Mouse (Mus musculus): ENCODE results near the gene Bmf. TPM values are rescaled to one million over a fixed set of nuclear protein-coding genes. Genes with fewer than 3 reads are reported as not detected.

Gene Bmf
- polyA plus RNA-seq, 1 experiment from 2014 or later = 3.0 TPM

- Histone ChIP-seq H3K27ac (replicated peaks) (peak overlapping the region; percentile 74), H3K4me1 (peaks cover 70% of the 10 kb centered on the region), H3K4me3 (no peak overlapping the region), H3K9me3 (replicated peaks) (no peaks in the 10 kb centered on the region), H3K27me3 (ENCODE audit: low read depth, poor library complexity, severe bottlenecking) (peaks cover 10% of the 10 kb centered on the region; the same call in 1 of the 2 replicates), H3K36me3 (peaks cover 12% of the 10 kb centered on the region)
- DNase-seq (ENCODE audit: low spot score) = no peak
- WGBS = 56% methylated on average over 6 of the region's 6 CpGs
These were observed 8.8 kb downstream of the Bmf start for GRCm38 (mm10) chr2:118540691-118541117.

- no peak overlapping the region for H3K4me3 ChIP-seq
- H3K4me1 ChIP-seq = peaks cover 63% of the 10 kb centered on the region
- no peaks in the 10 kb centered on the region for H3K9me3 ChIP-seq (replicated peaks)
- peaks cover 17% of the 10 kb centered on the region for H3K36me3 ChIP-seq
- peaks cover 5% of the 10 kb centered on the region; the same call in 1 of the 2 replicates for H3K27me3 ChIP-seq (ENCODE audit: low read depth, poor library complexity, severe bottlenecking)
- DNase-seq (ENCODE audit: low spot score) = no peak
- H3K27ac ChIP-seq (replicated peaks) = peak overlapping the region; percentile 74
- WGBS = 58% methylated on average over 9 of the region's 9 CpGs
These were observed 9.5 kb downstream of the Bmf start for GRCm38 (mm10) chr2:118539881-118540516.

DNA sequence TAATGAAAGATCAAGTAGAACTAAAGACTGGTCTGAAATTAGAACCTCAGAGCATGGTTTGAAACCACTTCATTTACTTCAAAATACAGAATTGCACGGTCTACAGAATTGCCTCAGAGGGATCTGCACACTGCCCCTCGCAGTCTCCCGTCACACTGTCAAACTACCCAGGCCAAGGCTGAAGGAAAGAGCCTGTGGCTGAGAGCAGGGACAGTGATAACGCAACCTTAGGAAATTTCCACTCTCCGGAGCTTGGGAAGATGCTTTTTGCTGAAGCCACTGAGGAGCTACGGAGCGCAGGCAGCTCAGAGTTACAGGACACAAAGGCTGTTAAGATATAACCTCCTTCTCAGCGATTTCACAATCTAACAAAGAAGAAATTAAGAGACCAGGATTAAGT lies 10.4 kb downstream of the Bmf start:
- H3K27ac ChIP-seq (replicated peaks) = no peak overlapping the region; the same call in 1 of the 2 replicates

GRCm38 (mm10) chr2:118537226-118537625 lies 12.3 kb downstream of the Bmf start:
- 51% methylated on average over 4 of the region's 4 CpGs for WGBS
- H3K27ac ChIP-seq (replicated peaks) = no peak overlapping the region
- H3K9me3 ChIP-seq (replicated peaks) = no peaks in the 10 kb centered on the region
- no peak for DNase-seq (ENCODE audit: low spot score)
- H3K27me3 ChIP-seq (ENCODE audit: low read depth, poor library complexity, severe bottlenecking) = no peaks in the 10 kb centered on the region
- no peak overlapping the region for H3K4me3 ChIP-seq
- H3K4me1 ChIP-seq = peaks cover 59% of the 10 kb centered on the region
- H3K36me3 ChIP-seq = peaks cover 25% of the 10 kb centered on the region

More for the DNA sequence above, 10.4 kb downstream of the Bmf start:
- H3K36me3 ChIP-seq = peaks cover 25% of the 10 kb centered on the region
- H3K27me3 ChIP-seq (ENCODE audit: low read depth, poor library complexity, severe bottlenecking) = no peaks in the 10 kb centered on the region
- H3K4me1 ChIP-seq = peaks cover 58% of the 10 kb centered on the region
- 91% methylated on average over 8 of the region's 8 CpGs for WGBS
- DNase-seq (ENCODE audit: low spot score) = no peak
- H3K4me3 ChIP-seq = no peak overlapping the region
- no peaks in the 10 kb centered on the region for H3K9me3 ChIP-seq (replicated peaks)

- Histone ChIP-seq H3K9me3 (replicated peaks) (no peaks in the 10 kb centered on the region), H3K4me3 (no peak overlapping the region), H3K36me3 (peaks cover 30% of the 10 kb centered on the region), H3K27me3 (ENCODE audit: low read depth, poor library complexity, severe bottlenecking) (no peaks in the 10 kb centered on the region), H3K4me1 (peaks cover 65% of the 10 kb centered on the region), H3K27ac (replicated peaks) (peak overlapping the region; percentile 56; the same call in 1 of the 2 replicates)
- WGBS = 79% methylated on average over 8 of the region's 8 CpGs
- no peak for DNase-seq (ENCODE audit: low spot score)
These were observed 12.9 kb downstream of the Bmf start for GRCm38 (mm10) chr2:118536553-118536952.

GRCm38 (mm10) chr2:118536111-118536510 lies 13.4 kb downstream of the Bmf start:
- no peak for DNase-seq (ENCODE audit: low spot score)
- Histone ChIP-seq H3K36me3 (peaks cover 31% of the 10 kb centered on the region), H3K4me3 (no peak overlapping the region), H3K9me3 (replicated peaks) (no peaks in the 10 kb centered on the region), H3K27ac (replicated peaks) (0 out of 2 replicates have a peak overlapping the region, but pooled peaks have one; percentile 30), H3K27me3 (ENCODE audit: low read depth, poor library complexity, severe bottlenecking) (no peaks in the 10 kb centered on the region), H3K4me1 (peaks cover 69% of the 10 kb centered on the region)
- WGBS = 83% methylated on average over 6 of the region's 6 CpGs

DNA sequence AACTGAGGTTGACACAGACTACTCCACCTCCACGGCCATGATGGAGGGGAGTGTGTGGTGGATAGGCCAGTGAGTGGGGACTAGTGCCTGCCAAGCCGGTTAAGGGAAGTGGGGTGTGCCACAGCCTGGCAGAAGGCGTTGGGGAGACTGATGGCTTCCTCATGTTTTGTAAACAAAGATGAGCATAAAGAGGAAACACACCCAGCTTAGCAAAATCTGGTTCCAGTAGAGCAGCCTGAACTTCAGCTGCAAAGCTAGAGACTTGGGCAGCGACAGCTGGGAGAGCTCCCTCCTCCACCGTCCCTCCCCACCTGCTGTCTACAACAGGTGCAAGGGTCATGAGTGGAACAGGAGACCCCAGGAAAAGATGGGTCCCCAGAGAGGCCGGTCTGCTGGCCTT lies 15.5 kb downstream of the Bmf start:
- H3K27me3 ChIP-seq (ENCODE audit: low read depth, poor library complexity, severe bottlenecking) = no peaks in the 10 kb centered on the region
- peaks cover 71% of the 10 kb centered on the region for H3K4me1 ChIP-seq
- H3K9me3 ChIP-seq (replicated peaks) = no peaks in the 10 kb centered on the region
- peaks cover 29% of the 10 kb centered on the region for H3K36me3 ChIP-seq
- no peak for DNase-seq (ENCODE audit: low spot score)
- peak overlapping the region; percentile 93 for H3K27ac ChIP-seq (replicated peaks)
- no peak overlapping the region for H3K4me3 ChIP-seq
- WGBS = 70% methylated on average over 6 of the region's 6 CpGs

DNA sequence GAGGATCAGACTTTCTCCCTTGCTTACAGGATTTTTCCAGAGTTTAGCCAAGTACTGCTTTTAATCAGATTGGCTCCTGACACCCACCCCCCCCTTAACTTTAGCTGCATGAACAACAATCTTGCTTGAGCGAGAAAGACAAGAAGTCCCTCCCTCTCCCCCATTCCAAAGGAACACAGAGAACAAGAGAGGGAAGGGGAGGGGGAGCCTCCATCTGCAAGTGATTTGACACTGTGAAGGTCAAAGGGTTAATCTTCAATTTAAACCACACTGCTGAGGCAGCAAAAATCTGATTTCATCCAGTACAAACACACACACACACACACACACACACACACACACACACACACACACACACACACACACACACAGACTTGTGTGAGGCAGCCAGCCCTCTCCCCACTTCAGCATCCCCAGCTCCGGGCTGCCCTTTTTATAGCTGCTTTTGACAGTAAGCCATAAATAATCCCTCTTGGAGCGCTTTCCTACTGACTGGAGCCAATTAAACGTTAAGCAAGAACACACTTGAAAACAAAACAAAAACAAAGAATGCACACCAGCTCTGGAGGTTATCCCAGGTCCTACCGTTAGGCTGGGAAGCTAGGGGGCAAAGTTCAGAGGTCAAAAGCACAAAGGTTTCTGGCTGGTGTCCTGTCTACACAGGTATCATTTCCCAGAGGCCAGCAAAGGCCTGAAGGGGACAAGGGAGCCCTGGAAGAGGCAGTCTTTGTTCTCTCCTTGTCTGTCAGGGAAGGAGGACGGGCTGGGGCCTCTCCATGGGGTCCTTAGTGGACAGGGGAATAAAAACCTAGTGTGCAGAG lies 16.4 kb downstream of the Bmf start:
- Histone ChIP-seq H3K9me3 (replicated peaks) (no peaks in the 10 kb centered on the region), H3K4me3 (peak overlapping the region; percentile 33), H3K36me3 (peaks cover 23% of the 10 kb centered on the region), H3K27me3 (ENCODE audit: low read depth, poor library complexity, severe bottlenecking) (no peaks in the 10 kb centered on the region), H3K27ac (replicated peaks) (peak overlapping the region; percentile 93), H3K4me1 (peaks cover 79% of the 10 kb centered on the region)
- DNase-seq (ENCODE audit: low spot score) = peak; percentile 77
- 4% methylated on average over 6 of the region's 6 CpGs for WGBS

- Histone ChIP-seq H3K4me1 (peaks cover 79% of the 10 kb centered on the region), H3K9me3 (replicated peaks) (no peaks in the 10 kb centered on the region), H3K27ac (replicated peaks) (peak overlapping the region; percentile 93), H3K4me3 (peak overlapping the region; percentile 33), H3K27me3 (ENCODE audit: low read depth, poor library complexity, severe bottlenecking) (no peaks in the 10 kb centered on the region), H3K36me3 (peaks cover 23% of the 10 kb centered on the region)
- no peak for DNase-seq (ENCODE audit: low spot score)
- WGBS = 26% methylated on average over 10 of the region's 10 CpGs
These were observed 17.1 kb downstream of the Bmf start for GRCm38 (mm10) chr2:118532401-118532800.

GRCm38 (mm10) chr2:118529466-118530181 lies 19.9 kb downstream of the Bmf start:
- H3K4me1 ChIP-seq = peaks cover 70% of the 10 kb centered on the region
- 4% methylated on average over 7 of the region's 7 CpGs for WGBS
- H3K27me3 ChIP-seq (ENCODE audit: low read depth, poor library complexity, severe bottlenecking) = no peaks in the 10 kb centered on the region
- peak overlapping the region; percentile 37 for H3K4me3 ChIP-seq
- H3K36me3 ChIP-seq = peaks cover 10% of the 10 kb centered on the region
- no peaks in the 10 kb centered on the region for H3K9me3 ChIP-seq (replicated peaks)
- peak overlapping the region; percentile 93 for H3K27ac ChIP-seq (replicated peaks)
- peak; percentile 78 for DNase-seq (ENCODE audit: low spot score)

GRCm38 (mm10) chr2:118526545-118526944 lies 22.9 kb downstream of the Bmf start:
- peaks cover 1% of the 10 kb centered on the region for H3K36me3 ChIP-seq
- H3K4me1 ChIP-seq = peaks cover 57% of the 10 kb centered on the region
- no peaks in the 10 kb centered on the region for H3K27me3 ChIP-seq (ENCODE audit: low read depth, poor library complexity, severe bottlenecking)
- H3K9me3 ChIP-seq (replicated peaks) = no peaks in the 10 kb centered on the region
- DNase-seq (ENCODE audit: low spot score) = no peak
- H3K27ac ChIP-seq (replicated peaks) = no peak overlapping the region
- H3K4me3 ChIP-seq = no peak overlapping the region
- WGBS = 86% methylated on average over 5 of the region's 5 CpGs

- Histone ChIP-seq H3K4me1 (peaks cover 50% of the 10 kb centered on the region), H3K36me3 (no peaks in the 10 kb centered on the region), H3K9me3 (replicated peaks) (no peaks in the 10 kb centered on the region), H3K27me3 (ENCODE audit: low read depth, poor library complexity, severe bottlenecking) (no peaks in the 10 kb centered on the region), H3K4me3 (no peak overlapping the region), H3K27ac (replicated peaks) (no peak overlapping the region)
- WGBS = 84% methylated on average over 3 of the region's 3 CpGs
- no peak for DNase-seq (ENCODE audit: low spot score)
These were observed 24.7 kb downstream of the Bmf start for GRCm38 (mm10) chr2:118524811-118525210.
